Mouse (Mus musculus) heart, postnatal 25 days (tissue): ENCODE data around the gene Hoxa10. TPM values are rescaled to one million over a fixed set of nuclear protein-coding genes. Genes with fewer than 3 reads are reported as not detected.

Experiments used
- DNase-seq: peaks from one replicate; pipeline ENCODE4 v3.0.0; 2022; ENCODE audit warnings: low spot score
- intact Hi-C: fragments of 180-260 bp; cut with DNase I; formaldehyde crosslinking; loops from one replicate; pipeline ENCODE4 v1.15.1; 2025
- total RNA-seq, 2 experiments: library from RNA; stranded (reverse); gene quantifications; 2 replicates each; pipeline ENCODE4 v1.2.3; 2021

Gene Hoxa10
- total RNA-seq: not detected

- DNase-seq: peak; percentile 40
- intact Hi-C loops: no loop called here
Measured at GRCm38 (mm10) chr6:52240389-52241000, at the start of gene Hoxa10. Gene Hoxa10, minus strand, starts transcription at chr6:52240854.

- DNase-seq: no peak
- intact Hi-C loops: no loop called here
Measured at GRCm38 (mm10) chr6:52290186-52290585, 49.5 kb upstream of the Hoxa10 start.

- intact Hi-C loops: no loop called here
- DNase-seq: no peak
Measured at GRCm38 (mm10) chr6:52283896-52284295, 43.2 kb upstream of the Hoxa10 start.

- intact Hi-C loops: no loop called here
- no peak for DNase-seq
Measured at GRCm38 (mm10) chr6:52281084-52281483, 40.4 kb upstream of the Hoxa10 start.

GRCm38 (mm10) chr6:52276920-52277319 lies 36.3 kb upstream of the Hoxa10 start:
- intact Hi-C loops: no loop called here
- no peak for DNase-seq

GRCm38 (mm10) chr6:52276382-52276781 lies 35.7 kb upstream of the Hoxa10 start:
- DNase-seq: no peak
- intact Hi-C loops: no loop called here

- no peak for DNase-seq
- intact Hi-C loops: no loop called here
Measured at GRCm38 (mm10) chr6:52275563-52276280, 35.1 kb upstream of the Hoxa10 start.

- DNase-seq: no peak
- intact Hi-C loops: loop anchor here (5.0 kb wide), 2 partner anchors 563 to 643 kb away; no protein-coding TSS in a partner anchor
Measured at GRCm38 (mm10) chr6:52274576-52274975, 33.9 kb upstream of the Hoxa10 start.

GRCm38 (mm10) chr6:52273656-52274280 lies 33.1 kb upstream of the Hoxa10 start:
- intact Hi-C loops: loop anchor here (5.0 kb wide), 2 partner anchors 564 to 644 kb away; no protein-coding TSS in a partner anchor
- DNase-seq: no peak

- intact Hi-C loops: loop anchor here (5.0 kb wide), 2 partner anchors 564 to 644 kb away; no protein-coding TSS in a partner anchor
- no peak for DNase-seq
Measured at GRCm38 (mm10) chr6:52272766-52273655, 32.4 kb upstream of the Hoxa10 start.

- DNase-seq: no peak
- intact Hi-C loops: loop anchor here (2.0 to 5.0 kb wide), 4 partner anchors 306 to 647 kb away; no protein-coding TSS in a partner anchor
Measured at GRCm38 (mm10) chr6:52270494-52271480, 30.1 kb upstream of the Hoxa10 start.

- intact Hi-C loops: loop anchor here (10.0 kb wide), 1 partner anchor 46 kb away; the partner anchor contains the start of gene Evx1
- no peak for DNase-seq
Measured at GRCm38 (mm10) chr6:52268756-52269155, 28.1 kb upstream of the Hoxa10 start.

- intact Hi-C loops: loop anchor here (10.0 kb wide), 1 partner anchor 46 kb away; the partner anchor contains the start of gene Evx1
- no peak for DNase-seq
Measured at GRCm38 (mm10) chr6:52268341-52268740, 27.7 kb upstream of the Hoxa10 start.

- intact Hi-C loops: loop anchor here (10.0 kb wide), 1 partner anchor 47 kb away; the partner anchor contains the start of gene Evx1
- DNase-seq: no peak
Measured at GRCm38 (mm10) chr6:52267691-52268090, 27.0 kb upstream of the Hoxa10 start.

- intact Hi-C loops: loop anchor here (10.0 kb wide), 1 partner anchor 48 kb away; the partner anchor contains the start of gene Evx1
- DNase-seq: no peak
Measured at GRCm38 (mm10) chr6:52267221-52267620, 26.6 kb upstream of the Hoxa10 start.

GRCm38 (mm10) chr6:52266666-52266985 lies 26.0 kb upstream of the Hoxa10 start:
- intact Hi-C loops: loop anchor here (10.0 kb wide), 1 partner anchor 48 kb away; the partner anchor contains the start of gene Evx1
- no peak for DNase-seq

- intact Hi-C loops: loop anchor here (10.0 kb wide), 1 partner anchor 49 kb away; the partner anchor contains the start of gene Evx1
- no peak for DNase-seq
Measured at GRCm38 (mm10) chr6:52265913-52266665, 25.4 kb upstream of the Hoxa10 start.
